Mouse (Mus musculus) midbrain, embryonic 14.5 days (tissue): ENCODE results near the gene Dnm2. TPM values are rescaled to one million over a fixed set of nuclear protein-coding genes. Genes with fewer than 3 reads are reported as not detected.

Experiments
- ATAC-seq: fragments of 200-750 bp; cut with Nextera tagmentation; 2 replicates; pipeline ENCODE4 v1.8.0; 2017; ENCODE audit warnings: moderate number of reproducible peaks, moderate library complexity; ENCODE audit not compliant: low FRiP score, low TSS enrichment
- DNase-seq: peaks from one replicate; pipeline ENCODE4 v3.0.0-alpha.2; 2015
- H3K27ac ChIP-seq: fragments of 300-500 bp; sonication (generic); replicated peaks from 2 replicates; pipeline ENCODE4 v1.5.1; 2014; ENCODE audit warnings: mild to moderate bottlenecking, low read depth, low read length, moderate library complexity
- H3K27me3 ChIP-seq: fragments of 300-500 bp; sonication (generic); 2 replicates; pipeline ENCODE4 v1.6.1; 2014; ENCODE audit warnings: low read length, control low read depth, mixed read lengths; ENCODE audit not compliant: control insufficient read depth, insufficient read depth
- H3K36me3 ChIP-seq: fragments of 300-500 bp; sonication (generic); 2 replicates; pipeline ENCODE4 v1.6.1; 2014; ENCODE audit warnings: low read length, control low read depth; ENCODE audit not compliant: control insufficient read depth, insufficient read depth
- H3K4me1 ChIP-seq: fragments of 300-500 bp; sonication (generic); 2 replicates; pipeline ENCODE4 v1.6.1; 2014; ENCODE audit warnings: mild to moderate bottlenecking, antibody characterized with exemption, low read length, control low read depth; ENCODE audit not compliant: control insufficient read depth, insufficient read depth
- H3K4me2 ChIP-seq: fragments of 300-500 bp; sonication (generic); 2 replicates; pipeline ENCODE4 v1.6.1; 2014; ENCODE audit warnings: mild to moderate bottlenecking, low read length, moderate library complexity
- H3K4me3 ChIP-seq: fragments of 300-500 bp; sonication (generic); replicated peaks from 2 replicates; pipeline ENCODE4 v1.5.1; 2014; ENCODE audit warnings: low read depth, low read length
- H3K9ac ChIP-seq: fragments of 300-500 bp; sonication (generic); replicated peaks from 2 replicates; pipeline ENCODE4 v1.6.1; 2014; ENCODE audit warnings: mild to moderate bottlenecking, low read length, moderate library complexity
- H3K9me3 ChIP-seq: fragments of 300-500 bp; sonication (generic); 2 replicates; pipeline ENCODE4 v1.6.1; 2016; ENCODE audit warnings: low read length, control low read depth, mixed read lengths; ENCODE audit not compliant: control insufficient read depth
- WGBS: fragments of 180-500 bp; shearing (Covaris S2); extraction: QIAGEN DNeasy Blood & Tissue Kit; methylation state at CpG from one replicate; pipeline ENCODE4 v1.1.7; 2014; 5-methylcytosine and 5-hydroxymethylcytosine counted together
- polyA plus RNA-seq: library from polyadenylated mRNA; unstranded; fragments of >200 nt; fragmentation: Nextera tagmentation; extraction: Ambion mirVana; gene quantifications from 2 replicates; pipeline ENCODE4 v1.2.1, GENCODE M21; 2014

The Dnm2 gene
- polyA plus RNA-seq, 1 experiment from 2014 or later = 54.5 TPM

DNA sequence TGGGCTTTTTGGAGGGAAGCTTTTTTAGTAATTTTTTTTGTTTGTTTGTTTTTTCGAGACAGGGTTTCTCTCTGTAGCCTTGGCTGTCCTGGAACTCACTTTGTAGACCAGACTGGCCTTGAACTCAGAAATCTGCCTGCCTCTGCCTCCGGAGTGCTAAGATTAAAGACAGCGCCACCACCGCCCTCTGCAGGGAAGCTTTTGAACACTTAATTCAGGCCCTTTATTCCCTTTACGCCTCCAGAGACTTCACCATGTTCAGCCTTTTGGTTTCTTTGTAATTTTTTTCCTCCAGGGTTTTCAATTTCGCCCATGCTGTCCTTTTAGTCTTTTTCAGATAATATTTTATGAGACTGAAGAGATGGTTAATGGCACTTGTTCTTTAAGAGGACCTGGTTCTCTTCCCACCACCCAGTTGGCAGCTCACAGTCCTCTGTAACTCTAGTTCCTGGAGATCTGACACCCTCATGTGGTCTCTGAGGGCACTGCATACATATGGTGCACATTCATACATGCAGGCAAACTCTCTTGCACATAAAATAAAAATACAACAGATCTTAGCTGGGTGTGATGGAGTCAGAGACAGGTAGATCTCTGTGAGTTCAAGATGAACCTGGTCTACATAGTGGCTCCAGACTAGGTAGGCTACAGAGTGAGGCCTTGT, 20.5 kb downstream of the Dnm2 start:
- H3K27me3 ChIP-seq = no peaks in the 10 kb centered on the region
- H3K9ac ChIP-seq = no peak overlapping the region
- H3K4me3 ChIP-seq = no peak overlapping the region
- ATAC-seq = no peak
- no peak overlapping the region for H3K27ac ChIP-seq
- H3K36me3 ChIP-seq = no peaks in the 10 kb centered on the region
- no peak for DNase-seq
- 96% methylated on average over 6 of the region's 6 CpGs for WGBS
- no peaks in the 10 kb centered on the region for H3K9me3 ChIP-seq
- H3K4me2 ChIP-seq = no peak overlapping the region
- H3K4me1 ChIP-seq = no peaks in the 10 kb centered on the region

DNA sequence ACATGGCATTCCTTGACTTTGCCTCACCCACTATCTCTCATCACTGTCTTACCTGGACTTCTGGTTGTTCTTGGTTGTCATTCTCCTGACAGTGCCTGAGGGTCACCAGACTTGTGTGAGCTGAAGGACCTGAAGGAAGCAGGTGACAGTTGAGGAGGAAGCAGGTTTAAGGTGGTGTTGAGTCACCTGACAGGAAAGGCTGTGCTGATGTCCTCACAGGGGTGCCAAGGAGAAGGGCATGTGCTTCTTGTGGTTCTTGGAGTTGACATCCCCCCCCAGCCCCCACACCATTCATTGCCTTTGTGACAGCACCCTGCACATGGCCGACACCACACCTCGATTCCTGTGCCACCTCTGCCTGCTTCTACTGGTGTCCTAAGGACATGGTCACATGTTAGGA, 23.1 kb downstream of the Dnm2 start:
- Histone ChIP-seq H3K4me2 (no peak overlapping the region), H3K27ac (no peak overlapping the region), H3K9me3 (no peaks in the 10 kb centered on the region), H3K4me1 (no peaks in the 10 kb centered on the region), H3K9ac (no peak overlapping the region), H3K27me3 (no peaks in the 10 kb centered on the region), H3K36me3 (no peaks in the 10 kb centered on the region), H3K4me3 (no peak overlapping the region)
- 87% methylated on average over 2 of the region's 2 CpGs for WGBS
- ATAC-seq (no peak), DNase-seq (no peak)

DNA sequence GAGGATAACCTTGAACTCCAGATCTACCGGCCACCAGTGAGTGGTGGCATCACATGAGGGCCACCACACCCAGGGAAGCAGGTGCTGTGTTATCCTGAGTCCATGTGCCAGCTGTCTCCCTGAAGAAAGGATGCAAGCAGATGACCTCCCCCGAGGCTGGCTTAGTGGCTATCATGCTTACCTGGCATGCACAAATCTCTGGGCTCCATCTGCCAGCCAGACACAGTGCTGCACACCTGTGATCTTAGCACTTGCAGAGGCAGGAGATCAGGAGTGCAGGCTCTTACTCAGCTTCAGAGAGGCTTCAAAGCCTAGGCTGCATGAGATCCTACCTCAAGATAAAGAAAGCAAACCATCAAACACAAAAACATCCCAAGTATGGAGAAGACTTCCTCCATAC, 25.0 kb downstream of the Dnm2 start:
- H3K27ac ChIP-seq = no peak overlapping the region
- H3K27me3 ChIP-seq = no peaks in the 10 kb centered on the region
- no peak overlapping the region for H3K4me3 ChIP-seq
- H3K36me3 ChIP-seq = no peaks in the 10 kb centered on the region
- no peak for DNase-seq
- ATAC-seq = no peak
- WGBS = 95% methylated on average over 2 of the region's 2 CpGs
- H3K4me2 ChIP-seq = no peak overlapping the region
- no peaks in the 10 kb centered on the region for H3K4me1 ChIP-seq
- H3K9me3 ChIP-seq = no peaks in the 10 kb centered on the region
- no peak overlapping the region for H3K9ac ChIP-seq

DNA sequence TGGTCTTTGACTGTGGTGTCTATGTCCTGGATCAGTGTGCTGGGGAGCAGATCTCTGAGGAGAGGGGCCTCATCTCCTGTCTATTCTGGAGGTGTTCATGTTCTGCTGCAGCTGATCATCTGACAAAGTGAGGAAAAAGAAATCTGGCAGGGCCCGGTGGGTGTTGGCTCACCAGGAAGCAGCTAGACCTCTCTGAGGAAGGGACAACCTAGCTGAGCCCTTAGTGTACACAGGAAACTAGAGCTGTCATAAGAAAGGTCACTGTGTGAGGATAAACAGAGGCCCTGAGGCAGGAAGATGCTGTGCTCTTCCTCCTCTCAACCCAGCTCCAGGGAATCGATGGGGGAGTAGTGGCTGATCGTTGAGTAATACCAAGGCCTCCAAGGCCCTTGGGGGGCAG, 25.6 kb downstream of the Dnm2 start:
- DNase-seq (no peak), ATAC-seq (no peak)
- H3K9ac ChIP-seq = no peak overlapping the region
- H3K4me3 ChIP-seq = no peak overlapping the region
- 95% methylated on average over 3 of the region's 3 CpGs for WGBS
- H3K27me3 ChIP-seq = no peaks in the 10 kb centered on the region
- H3K9me3 ChIP-seq = no peaks in the 10 kb centered on the region
- no peak overlapping the region for H3K27ac ChIP-seq
- H3K36me3 ChIP-seq = no peaks in the 10 kb centered on the region
- no peaks in the 10 kb centered on the region for H3K4me1 ChIP-seq
- no peak overlapping the region for H3K4me2 ChIP-seq

DNA sequence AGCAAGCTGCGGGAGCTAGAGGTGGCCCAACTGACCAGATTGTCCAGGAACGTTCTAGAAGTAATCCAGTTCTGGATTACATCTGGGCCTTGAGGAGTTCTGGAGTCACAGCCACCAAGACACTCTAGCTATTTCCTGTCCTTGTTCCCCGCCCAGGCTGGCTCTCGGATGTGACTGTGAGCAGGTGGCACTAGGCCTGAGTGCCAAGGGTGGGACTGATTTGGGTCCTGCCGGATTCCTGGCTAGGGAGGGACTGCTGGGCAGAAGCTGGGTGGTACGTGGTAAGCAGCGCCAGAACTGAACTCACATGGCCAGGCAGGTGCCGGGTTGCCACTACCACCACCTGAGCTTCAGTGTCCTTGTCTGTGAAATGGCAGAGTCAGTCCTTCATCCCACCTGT, 26.7 kb downstream of the Dnm2 start:
- no peaks in the 10 kb centered on the region for H3K4me1 ChIP-seq

DNA sequence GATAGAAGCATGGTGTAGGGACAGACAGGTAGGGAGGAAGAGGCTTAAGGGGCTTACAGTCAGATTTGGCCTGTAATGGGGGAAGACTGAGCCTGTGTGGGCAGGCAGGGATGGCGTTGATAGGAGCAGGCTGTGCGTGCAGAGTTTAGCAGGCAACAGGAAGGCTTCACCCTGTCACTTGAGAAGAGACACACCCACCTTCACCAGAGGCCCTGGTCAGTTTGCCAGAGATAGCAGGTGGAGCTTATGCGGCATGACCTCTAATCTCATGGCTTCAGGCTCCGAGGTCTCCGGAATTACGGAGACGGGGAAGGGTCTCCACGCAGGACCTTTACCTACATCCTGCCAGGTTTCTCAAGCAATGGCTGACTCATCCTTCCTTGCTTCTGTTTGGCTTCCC, 27.2 kb downstream of the Dnm2 start:
- H3K4me2 ChIP-seq = no peak overlapping the region
- no peaks in the 10 kb centered on the region for H3K9me3 ChIP-seq
- WGBS = 86% methylated on average over 8 of the region's 8 CpGs
- H3K27ac ChIP-seq = no peak overlapping the region
- no peak for ATAC-seq
- H3K4me3 ChIP-seq = no peak overlapping the region
- H3K9ac ChIP-seq = no peak overlapping the region
- H3K27me3 ChIP-seq = no peaks in the 10 kb centered on the region
- DNase-seq = no peak
- no peaks in the 10 kb centered on the region for H3K36me3 ChIP-seq
- no peaks in the 10 kb centered on the region for H3K4me1 ChIP-seq

More for the DNA sequence above, 26.7 kb downstream of the Dnm2 start:
- Histone ChIP-seq H3K9me3 (no peaks in the 10 kb centered on the region), H3K4me2 (no peak overlapping the region), H3K36me3 (no peaks in the 10 kb centered on the region), H3K27ac (no peak overlapping the region), H3K4me3 (no peak overlapping the region), H3K9ac (no peak overlapping the region), H3K27me3 (no peaks in the 10 kb centered on the region)
- DNase-seq = no peak
- WGBS = 93% methylated on average over 8 of the region's 8 CpGs
- ATAC-seq = no peak

DNA sequence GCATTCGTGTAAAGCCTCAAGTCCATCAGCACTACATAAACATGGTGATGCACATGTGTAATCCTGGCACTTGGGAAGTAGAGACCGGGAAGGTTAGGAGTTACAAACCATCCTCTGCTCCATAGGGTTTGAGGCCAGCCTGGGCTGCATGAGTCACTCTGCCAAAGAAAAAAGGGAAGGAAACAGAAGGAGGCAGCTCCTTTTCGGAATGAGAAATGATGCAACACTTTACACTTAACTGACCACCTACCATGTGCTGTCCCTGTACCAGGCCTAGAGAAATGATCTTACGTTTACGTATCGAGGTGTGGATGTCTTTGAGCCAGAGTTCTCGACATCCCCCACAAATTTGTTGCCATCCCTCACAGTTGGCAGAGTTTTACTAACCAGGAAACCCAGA, 28.3 kb downstream of the Dnm2 start:
- no peak overlapping the region for H3K4me2 ChIP-seq
- H3K9ac ChIP-seq = no peak overlapping the region
- H3K27me3 ChIP-seq = no peaks in the 10 kb centered on the region
- DNase-seq (no peak), ATAC-seq (no peak)
- no peaks in the 10 kb centered on the region for H3K36me3 ChIP-seq
- no peaks in the 10 kb centered on the region for H3K9me3 ChIP-seq
- no peak overlapping the region for H3K27ac ChIP-seq
- H3K4me3 ChIP-seq = no peak overlapping the region
- 91% methylated on average over 7 of the region's 7 CpGs for WGBS
- H3K4me1 ChIP-seq = no peaks in the 10 kb centered on the region

DNA sequence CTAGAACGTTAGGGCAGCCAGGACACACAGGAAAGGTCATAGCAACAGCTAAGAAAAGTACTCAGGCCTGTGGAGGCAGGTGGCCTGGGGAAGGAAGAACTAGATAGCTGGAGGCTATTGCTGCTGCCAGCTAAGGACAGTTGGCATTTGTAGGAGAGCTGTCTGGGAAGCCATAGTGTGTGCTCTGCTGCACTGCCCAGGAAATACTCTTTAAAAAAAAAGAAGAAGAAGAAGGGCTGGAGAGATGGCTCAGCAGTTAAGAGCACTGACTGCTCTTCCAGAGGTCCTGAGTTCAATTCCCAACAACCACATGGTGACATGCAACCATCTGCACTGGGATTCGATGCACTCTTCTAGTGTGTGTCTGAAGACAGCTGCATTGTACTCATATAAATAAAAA, 28.8 kb downstream of the Dnm2 start:
- H3K36me3 ChIP-seq = peaks cover 3% of the 10 kb centered on the region
- H3K9ac ChIP-seq = no peak overlapping the region
- DNase-seq = no peak
- no peak overlapping the region for H3K4me3 ChIP-seq
- no peaks in the 10 kb centered on the region for H3K9me3 ChIP-seq
- H3K27me3 ChIP-seq = no peaks in the 10 kb centered on the region
- no peak for ATAC-seq
- H3K27ac ChIP-seq = no peak overlapping the region
- H3K4me2 ChIP-seq = no peak overlapping the region
- 93% methylated on average over 2 of the region's 2 CpGs for WGBS
- no peaks in the 10 kb centered on the region for H3K4me1 ChIP-seq

DNA sequence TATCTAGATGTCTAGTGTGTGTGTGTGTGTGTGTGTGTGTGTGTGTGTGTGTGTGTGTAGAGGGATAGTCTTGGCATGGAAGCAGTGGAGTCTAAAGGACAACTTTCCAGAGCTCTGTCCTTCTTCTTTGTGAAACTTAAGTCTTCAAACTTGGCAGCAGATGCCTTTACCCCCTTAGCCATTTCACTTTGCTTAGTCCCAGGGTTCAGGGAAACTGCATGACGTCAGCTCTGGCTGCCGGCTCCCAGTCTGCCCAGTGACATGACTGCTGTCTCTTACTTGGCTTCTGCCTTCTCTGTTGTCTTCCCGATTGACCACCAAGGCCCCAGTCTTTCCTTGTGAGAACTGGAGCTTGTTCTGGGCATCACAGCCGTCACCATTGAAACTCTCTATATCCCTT, 29.8 kb downstream of the Dnm2 start:
- no peaks in the 10 kb centered on the region for H3K9me3 ChIP-seq
- H3K27ac ChIP-seq = no peak overlapping the region
- no peak overlapping the region for H3K4me2 ChIP-seq
- no peak overlapping the region for H3K9ac ChIP-seq
- DNase-seq (no peak), ATAC-seq (no peak)
- WGBS = 78% methylated on average over 4 of the region's 4 CpGs
- H3K36me3 ChIP-seq = peaks cover 12% of the 10 kb centered on the region
- no peaks in the 10 kb centered on the region for H3K27me3 ChIP-seq
- H3K4me1 ChIP-seq = no peaks in the 10 kb centered on the region
- no peak overlapping the region for H3K4me3 ChIP-seq
